Mouse (Mus musculus): ENCODE results near the gene Sec14l5. TPM values are rescaled to one million over a fixed set of nuclear protein-coding genes. Genes with fewer than 3 reads are reported as not detected.

Sec14l5 gene
- polyA plus RNA-seq, 1 experiment from 2014 or later: 1.1 TPM

DNA sequence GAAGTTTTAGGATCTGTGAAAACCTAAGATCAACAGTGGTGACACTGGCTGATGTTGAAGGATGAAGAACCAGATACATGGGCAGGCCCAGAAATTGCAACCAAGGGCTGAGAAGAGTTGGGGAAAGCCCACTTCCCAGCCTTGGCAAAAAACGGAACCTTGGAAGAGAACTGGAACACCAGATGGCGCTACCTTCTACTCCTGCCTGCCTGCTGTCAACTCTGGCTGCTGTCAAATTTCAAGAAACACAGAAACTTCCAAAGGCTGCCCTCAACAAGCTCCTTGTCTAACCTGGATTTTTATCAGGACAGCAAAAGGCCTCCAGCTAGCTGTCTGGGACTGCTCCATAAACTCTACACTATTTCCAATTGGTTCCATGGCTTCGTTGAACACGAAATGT is 55.8 kb downstream of the Sec14l5 start:
- ATAC-seq: no peak
- no peak overlapping the region for H3K27ac ChIP-seq
- WGBS: 13% methylated on average over 4 of the region's 4 CpGs
- H3K9ac ChIP-seq (replicated peaks): no peak overlapping the region
- H3K27me3 ChIP-seq: peaks cover 20% of the 10 kb centered on the region
- peak overlapping the region; percentile 96 for H3K4me2 ChIP-seq (replicated peaks)
- peaks cover 6% of the 10 kb centered on the region for H3K36me3 ChIP-seq
- H3K4me1 ChIP-seq (replicated peaks): peaks cover 11% of the 10 kb centered on the region
- H3K9me3 ChIP-seq: no peaks in the 10 kb centered on the region
- peak overlapping the region; percentile 86 for H3K4me3 ChIP-seq (replicated peaks)

DNA sequence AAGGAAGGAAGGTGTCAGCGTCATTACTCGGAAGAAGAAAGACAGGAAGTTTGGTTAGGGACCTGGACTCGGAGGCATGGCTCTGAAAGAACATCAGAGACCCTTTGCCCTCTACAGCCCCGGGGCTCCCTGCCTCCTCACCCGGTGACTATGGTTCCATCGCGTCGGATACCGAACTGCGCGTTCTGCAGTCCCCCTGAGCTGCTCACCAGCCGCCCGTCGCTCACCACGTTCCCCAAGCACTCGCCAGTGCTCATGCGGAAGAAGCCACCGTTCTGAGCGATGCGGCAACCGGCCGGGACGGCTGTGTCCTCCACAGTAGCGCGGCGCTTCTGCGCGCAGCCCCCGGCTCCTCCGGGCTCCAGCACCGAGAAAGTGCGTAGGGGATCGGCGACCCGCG is 56.3 kb downstream of the Sec14l5 start:
- WGBS: 2% methylated on average over 36 of the region's 36 CpGs
- peak; percentile 71 for ATAC-seq
- peak overlapping the region; percentile 69 for H3K9ac ChIP-seq (replicated peaks)
- no peaks in the 10 kb centered on the region for H3K9me3 ChIP-seq
- peaks cover 6% of the 10 kb centered on the region for H3K36me3 ChIP-seq
- no peak overlapping the region for H3K27ac ChIP-seq
- peak overlapping the region; percentile 86 for H3K4me3 ChIP-seq (replicated peaks)
- H3K27me3 ChIP-seq: peaks cover 20% of the 10 kb centered on the region
- peaks cover 11% of the 10 kb centered on the region for H3K4me1 ChIP-seq (replicated peaks)
- peak overlapping the region; percentile 96 for H3K4me2 ChIP-seq (replicated peaks)

DNA sequence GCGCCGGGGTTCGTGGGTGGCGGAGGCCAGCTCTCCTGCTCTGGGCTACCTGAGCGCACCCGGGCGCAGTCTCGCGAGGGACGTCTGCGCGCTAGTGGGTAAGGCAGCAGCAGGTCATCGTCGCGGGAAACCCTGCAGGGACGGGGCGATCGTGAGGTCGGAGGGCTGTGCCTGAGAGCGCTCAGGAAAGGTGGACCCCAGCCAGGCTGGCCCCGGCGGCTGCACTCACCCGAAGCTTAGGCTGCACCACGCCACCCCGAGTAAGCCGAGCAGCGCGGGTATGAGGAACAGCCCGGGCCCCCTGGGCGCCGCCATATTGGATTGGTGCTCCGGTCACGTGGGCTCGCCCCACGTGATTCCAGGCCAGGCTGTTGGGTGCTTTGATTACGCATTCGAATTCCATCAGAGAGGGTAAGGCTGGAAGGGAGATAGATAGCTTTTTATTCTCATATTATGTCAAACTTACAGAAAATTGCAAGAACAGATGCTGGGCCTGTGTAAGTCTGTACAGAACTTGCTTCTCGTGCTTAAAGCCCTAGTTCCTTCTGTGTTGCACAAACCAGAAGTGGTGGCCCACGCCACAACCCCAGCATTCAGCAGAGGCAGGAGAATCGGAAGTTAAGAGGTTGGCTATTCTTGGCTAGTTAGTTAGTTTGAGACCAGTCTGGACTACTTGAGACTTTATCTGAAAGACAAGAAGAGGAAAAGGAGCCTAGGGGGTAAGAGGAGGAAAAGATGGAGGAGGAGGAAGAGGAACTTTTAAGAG is 56.9 kb downstream of the Sec14l5 start, which contains the start of gene Nagpa:
Nagpa (minus strand) TSS at position 345 of the 766 bp plus-strand sequence.
- H3K4me1 ChIP-seq (replicated peaks): peaks cover 11% of the 10 kb centered on the region
- WGBS: 5% methylated on average over 35 of the region's 40 CpGs
- H3K27ac ChIP-seq: no peak within 1 kb of the TSS
- ATAC-seq: peak; percentile 93
- peak within 1 kb of the TSS; percentile 69 for H3K9ac ChIP-seq (replicated peaks)
- H3K36me3 ChIP-seq: peaks cover 2% of the 10 kb centered on the region
- H3K4me3 ChIP-seq (replicated peaks): peak within 1 kb of the TSS; percentile 86
- peak within 1 kb of the TSS; percentile 96 for H3K4me2 ChIP-seq (replicated peaks)
- no peaks in the 10 kb centered on the region for H3K9me3 ChIP-seq
- peaks cover 20% of the 10 kb centered on the region for H3K27me3 ChIP-seq

DNA sequence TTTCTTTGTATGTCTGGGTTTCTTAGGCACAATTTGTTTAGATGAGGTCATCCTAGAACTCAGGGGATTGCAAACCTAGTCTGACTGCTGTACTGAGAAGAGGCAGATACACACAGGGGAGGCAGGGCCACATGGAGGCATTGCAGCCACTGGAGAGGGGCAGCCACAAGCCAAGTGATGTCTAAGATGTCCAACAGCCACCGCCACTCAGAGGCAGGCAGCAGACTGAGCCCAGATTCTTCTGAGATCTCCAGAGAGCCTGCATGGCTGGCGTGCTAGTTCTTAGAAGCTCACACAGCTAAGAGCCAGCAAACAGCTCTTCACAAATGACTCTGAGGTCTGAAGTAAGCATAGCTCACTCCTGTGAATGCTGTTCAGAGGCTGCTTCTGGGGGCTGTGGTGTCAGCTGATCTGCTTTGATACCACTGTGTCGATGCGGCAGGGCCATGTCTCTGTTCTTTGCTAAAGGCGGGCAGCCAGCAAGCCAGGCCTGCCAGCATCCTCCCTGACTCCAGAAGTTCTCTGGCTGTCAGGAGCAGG is 58.6 kb downstream of the Sec14l5 start:
- 92% methylated on average over 5 of the region's 5 CpGs for WGBS

DNA sequence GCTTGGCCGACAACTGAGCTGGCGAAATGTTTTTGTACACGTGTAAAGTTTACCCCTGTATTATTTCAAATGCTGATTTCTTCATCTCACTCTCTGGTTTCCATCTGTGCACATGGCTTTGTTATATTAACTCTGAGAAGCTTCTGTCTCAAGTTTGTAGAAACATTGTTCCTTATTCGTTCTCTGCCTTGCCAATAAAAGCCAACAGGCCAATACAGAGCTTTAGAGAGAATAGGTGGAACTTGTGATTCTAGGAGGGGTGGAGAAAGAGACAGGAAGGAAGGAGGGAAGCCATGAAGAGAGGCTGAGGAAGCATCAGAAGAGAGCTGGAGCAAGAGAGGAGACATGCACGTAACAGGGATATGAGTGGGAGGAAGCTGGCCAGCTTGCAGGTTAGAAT is 59.1 kb downstream of the Sec14l5 start:
- peaks cover 20% of the 10 kb centered on the region for H3K27me3 ChIP-seq
- WGBS: 80% methylated on average over 5 of the region's 5 CpGs
- H3K4me3 ChIP-seq (replicated peaks): no peak overlapping the region
- H3K4me1 ChIP-seq (replicated peaks): peaks cover 11% of the 10 kb centered on the region
- H3K27ac ChIP-seq: no peak overlapping the region
- no peaks in the 10 kb centered on the region for H3K36me3 ChIP-seq
- H3K4me2 ChIP-seq (replicated peaks): no peak overlapping the region
- H3K9me3 ChIP-seq: no peaks in the 10 kb centered on the region
- no peak for ATAC-seq
- H3K9ac ChIP-seq (replicated peaks): no peak overlapping the region

More for the DNA sequence above, 58.6 kb downstream of the Sec14l5 start:
- Histone ChIP-seq H3K9me3 (no peaks in the 10 kb centered on the region), H3K27ac (no peak overlapping the region), H3K9ac (replicated peaks) (no peak overlapping the region), H3K4me2 (replicated peaks) (no peak overlapping the region), H3K4me3 (replicated peaks) (no peak overlapping the region), H3K4me1 (replicated peaks) (peaks cover 11% of the 10 kb centered on the region), H3K36me3 (no peaks in the 10 kb centered on the region), H3K27me3 (peaks cover 20% of the 10 kb centered on the region)
- ATAC-seq: no peak

DNA sequence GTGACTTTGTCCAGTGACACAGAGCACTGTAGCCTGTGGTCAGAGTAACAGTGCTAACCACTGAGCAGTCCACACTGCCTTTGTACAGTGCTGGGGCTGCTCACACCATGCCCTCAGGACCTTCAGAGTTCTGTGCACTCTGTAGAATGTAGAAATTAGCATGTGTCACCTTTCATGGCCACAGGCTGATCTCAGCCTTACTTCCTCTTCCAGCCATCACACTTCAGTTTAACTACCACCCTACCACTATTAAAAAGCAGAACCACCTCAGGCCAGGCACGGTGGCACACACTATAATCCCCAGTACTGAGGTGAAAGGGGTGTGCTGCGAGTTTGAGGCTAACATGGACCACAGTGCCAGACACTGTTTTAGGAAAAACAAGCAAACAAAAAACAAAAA is 63.5 kb downstream of the Sec14l5 start:
- 75% methylated on average over 2 of the region's 2 CpGs for WGBS
- H3K27me3 ChIP-seq: peaks cover 4% of the 10 kb centered on the region
- H3K27ac ChIP-seq: no peak overlapping the region
- no peak for ATAC-seq
- no peaks in the 10 kb centered on the region for H3K36me3 ChIP-seq
- H3K4me1 ChIP-seq (replicated peaks): no peaks in the 10 kb centered on the region
- no peak overlapping the region for H3K9ac ChIP-seq (replicated peaks)
- no peak overlapping the region for H3K4me3 ChIP-seq (replicated peaks)
- no peak overlapping the region for H3K4me2 ChIP-seq (replicated peaks)
- no peaks in the 10 kb centered on the region for H3K9me3 ChIP-seq

DNA sequence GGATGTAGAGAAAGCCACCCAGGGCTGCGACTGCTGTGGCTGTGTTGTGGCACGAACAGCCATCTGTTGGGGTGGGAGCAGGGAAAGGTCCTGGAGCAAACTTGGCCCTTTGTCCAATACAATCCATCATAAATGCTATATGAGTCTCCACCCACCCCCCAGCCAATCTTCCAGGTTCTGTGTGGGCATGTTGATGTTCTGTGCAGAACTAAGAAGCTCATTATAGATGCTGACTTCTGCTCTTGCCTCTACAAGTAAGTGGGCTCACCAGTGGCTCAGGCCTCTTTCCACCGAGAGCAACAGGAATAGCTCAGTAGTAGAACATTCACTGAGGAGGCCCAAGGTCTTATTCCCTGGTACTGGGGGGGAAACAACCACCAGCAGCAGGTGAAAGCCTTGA is 65.2 kb downstream of the Sec14l5 start:
- Histone ChIP-seq H3K9me3 (no peaks in the 10 kb centered on the region), H3K36me3 (no peaks in the 10 kb centered on the region), H3K4me3 (replicated peaks) (no peak overlapping the region), H3K27me3 (no peaks in the 10 kb centered on the region), H3K4me1 (replicated peaks) (no peaks in the 10 kb centered on the region), H3K9ac (replicated peaks) (no peak overlapping the region), H3K4me2 (replicated peaks) (no peak overlapping the region), H3K27ac (no peak overlapping the region)
- no peak for ATAC-seq
- WGBS: 89% methylated on average over 3 of the region's 3 CpGs

DNA sequence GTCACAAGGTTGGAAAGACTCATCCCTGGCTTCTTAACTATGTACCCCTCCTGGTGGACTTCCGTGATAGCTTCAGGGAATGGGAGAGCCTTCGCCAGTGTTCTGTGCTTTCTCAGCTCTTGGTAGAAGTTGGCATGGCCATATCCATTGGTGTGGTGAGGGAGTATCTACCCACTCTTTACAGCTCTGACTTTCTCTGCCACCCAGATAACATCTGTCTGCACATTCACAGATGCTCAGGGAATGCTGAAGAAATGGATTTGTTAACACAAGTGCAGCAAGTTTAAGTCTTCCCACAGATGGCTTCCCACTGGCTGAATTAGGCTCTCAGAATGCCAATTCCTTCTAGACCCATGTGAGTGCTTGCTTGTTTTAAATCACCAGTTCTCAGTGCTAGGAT is 67.2 kb downstream of the Sec14l5 start:
- no peaks in the 10 kb centered on the region for H3K4me1 ChIP-seq (replicated peaks)
- no peaks in the 10 kb centered on the region for H3K36me3 ChIP-seq
- no peak for ATAC-seq
- no peak overlapping the region for H3K27ac ChIP-seq
- no peak overlapping the region for H3K4me3 ChIP-seq (replicated peaks)
- H3K27me3 ChIP-seq: 0 out of 2 replicates have a peak, but pooled peaks cover 6% of the 10 kb centered on the region
- H3K4me2 ChIP-seq (replicated peaks): no peak overlapping the region
- WGBS: 89% methylated on average over 2 of the region's 2 CpGs
- no peaks in the 10 kb centered on the region for H3K9me3 ChIP-seq
- no peak overlapping the region for H3K9ac ChIP-seq (replicated peaks)

DNA sequence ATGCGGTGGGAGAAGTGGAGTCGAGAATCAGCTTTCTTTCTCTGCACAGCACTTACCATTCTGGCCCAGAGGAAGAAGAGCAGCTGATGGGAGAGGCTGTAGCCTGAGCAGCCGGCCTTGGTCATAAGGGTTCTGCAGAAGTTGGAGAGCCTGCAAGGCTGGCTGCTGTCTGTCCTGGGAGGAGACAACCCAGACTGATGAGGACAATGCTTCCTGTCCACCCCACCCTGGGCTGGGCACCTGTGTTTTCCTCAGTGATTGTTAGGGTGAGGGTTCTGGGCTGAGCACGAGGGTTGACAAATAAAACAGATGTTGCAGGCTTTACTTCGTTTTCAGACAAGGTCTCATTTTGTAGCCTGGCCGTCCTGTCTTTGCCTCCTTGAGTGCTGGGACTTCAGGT is 69.8 kb downstream of the Sec14l5 start:
- 71% methylated on average over 6 of the region's 6 CpGs for WGBS
- H3K27ac ChIP-seq: no peak overlapping the region
- no peaks in the 10 kb centered on the region for H3K36me3 ChIP-seq
- H3K4me1 ChIP-seq (replicated peaks): no peaks in the 10 kb centered on the region
- no peaks in the 10 kb centered on the region for H3K9me3 ChIP-seq
- H3K27me3 ChIP-seq: 0 out of 2 replicates have a peak, but pooled peaks cover 6% of the 10 kb centered on the region
- H3K9ac ChIP-seq (replicated peaks): no peak overlapping the region
- H3K4me3 ChIP-seq (replicated peaks): no peak overlapping the region
- ATAC-seq: no peak
- H3K4me2 ChIP-seq (replicated peaks): no peak overlapping the region

DNA sequence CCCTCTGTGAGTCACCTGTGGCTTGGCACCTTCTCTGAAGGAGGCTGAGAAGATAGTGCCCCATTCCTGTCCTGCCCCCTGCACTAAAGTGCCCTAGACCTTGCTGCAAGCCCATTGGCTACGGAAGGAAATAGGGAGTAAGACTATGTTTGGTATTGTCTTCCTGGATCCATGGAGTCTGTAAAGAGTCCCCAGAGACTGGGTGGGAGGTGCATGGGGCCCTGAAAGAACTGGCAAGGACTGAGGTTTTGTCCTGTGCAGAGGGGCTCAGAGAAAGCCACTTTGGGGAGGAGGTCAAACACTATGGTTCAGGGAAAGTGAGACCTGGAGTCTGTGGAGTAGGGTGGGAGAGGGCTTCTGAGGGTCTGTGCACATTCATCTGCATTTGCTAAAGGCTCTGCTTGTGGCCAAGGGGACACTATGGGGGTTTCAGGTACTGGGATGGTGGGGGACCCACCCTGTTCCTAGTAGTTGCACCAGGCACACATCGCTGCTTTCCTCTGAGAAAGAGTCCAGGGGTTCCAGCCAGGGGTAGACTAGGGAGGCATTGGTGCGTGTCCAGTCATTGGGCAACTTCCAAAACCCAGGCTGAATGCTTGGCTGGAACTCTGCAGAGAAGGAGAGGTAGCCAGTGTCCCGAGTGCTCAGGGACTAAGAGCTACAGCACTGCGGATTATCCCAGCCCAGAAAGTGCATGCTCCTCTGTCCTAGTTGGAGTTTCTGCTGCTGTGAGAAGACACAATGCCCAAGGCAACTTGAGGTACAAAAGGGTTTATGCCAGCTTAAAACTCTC is 70.6 kb downstream of the Sec14l5 start:
- Histone ChIP-seq H3K9ac (replicated peaks) (no peak overlapping the region), H3K27ac (no peak overlapping the region), H3K9me3 (no peaks in the 10 kb centered on the region), H3K4me1 (replicated peaks) (no peaks in the 10 kb centered on the region), H3K4me3 (replicated peaks) (no peak overlapping the region), H3K27me3 (0 out of 2 replicates have a peak, but pooled peaks cover 8% of the 10 kb centered on the region), H3K36me3 (no peaks in the 10 kb centered on the region), H3K4me2 (replicated peaks) (no peak overlapping the region)
- no peak for ATAC-seq
- WGBS: 51% methylated on average over 5 of the region's 5 CpGs

DNA sequence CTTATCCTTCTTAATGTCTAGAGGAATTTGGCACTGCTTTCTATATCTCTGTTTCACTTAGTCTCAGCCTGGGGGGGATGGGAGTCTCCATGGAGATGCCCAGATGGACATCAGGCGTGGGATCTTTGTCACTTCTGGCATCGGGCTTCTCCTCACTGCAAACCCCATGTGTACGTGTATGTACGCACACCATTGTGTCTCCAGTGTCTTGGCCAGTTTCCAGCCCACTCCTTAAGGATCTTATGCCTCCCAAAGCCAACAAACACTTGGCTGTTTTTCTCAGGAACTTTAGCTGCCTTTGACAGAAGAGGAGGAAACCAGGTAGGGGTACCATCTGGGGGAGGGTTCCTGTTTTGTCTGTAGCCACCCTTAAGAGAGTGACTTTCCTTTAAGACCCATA is 74.5 kb downstream of the Sec14l5 start:
- no peak for ATAC-seq
- Histone ChIP-seq H3K9me3 (no peaks in the 10 kb centered on the region), H3K27ac (no peak overlapping the region), H3K36me3 (no peaks in the 10 kb centered on the region), H3K4me1 (replicated peaks) (no peaks in the 10 kb centered on the region), H3K9ac (replicated peaks) (no peak overlapping the region), H3K27me3 (0 out of 2 replicates have a peak, but pooled peaks cover 8% of the 10 kb centered on the region), H3K4me3 (replicated peaks) (no peak overlapping the region), H3K4me2 (replicated peaks) (no peak overlapping the region)
- 65% methylated on average over 4 of the region's 4 CpGs for WGBS

DNA sequence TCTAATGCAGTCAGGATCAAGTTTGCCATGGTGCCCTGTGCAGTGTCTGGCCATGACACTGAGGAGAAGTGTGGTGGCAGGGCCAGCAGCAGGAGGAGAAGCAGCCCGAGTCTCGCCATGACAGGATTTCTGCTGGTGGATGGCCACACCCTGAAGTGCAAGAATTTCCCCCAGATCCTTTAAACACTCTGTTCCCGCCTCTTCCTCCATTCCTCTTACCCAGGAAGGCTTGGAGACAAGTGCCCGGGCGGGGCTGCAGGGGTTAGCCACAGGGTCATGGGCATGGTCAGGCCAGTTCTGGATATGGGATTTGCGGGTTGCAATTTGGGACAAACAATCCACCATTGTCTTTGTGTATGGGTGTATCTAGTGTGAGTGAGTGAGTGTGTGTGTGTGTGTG is 75.2 kb downstream of the Sec14l5 start, which contains the start of gene AU021092:
AU021092 (minus strand) TSS at position 160 of the 400 bp plus-strand sequence.
- Histone ChIP-seq H3K9ac (replicated peaks) (no peak within 1 kb of the TSS), H3K36me3 (no peaks in the 10 kb centered on the region), H3K9me3 (no peaks in the 10 kb centered on the region), H3K4me3 (replicated peaks) (no peak within 1 kb of the TSS), H3K27me3 (0 out of 2 replicates have a peak, but pooled peaks cover 8% of the 10 kb centered on the region), H3K4me1 (replicated peaks) (no peaks in the 10 kb centered on the region), H3K4me2 (replicated peaks) (no peak within 1 kb of the TSS), H3K27ac (no peak within 1 kb of the TSS)
- 79% methylated on average over 6 of the region's 6 CpGs for WGBS
- no peak for ATAC-seq

Measured in midbrain, embryonic 13.5 days (tissue).